Mouse (Mus musculus) embryonic facial prominence, embryonic 14.5 days (tissue): Measurements from ENCODE around the gene Smad6. TPM values are rescaled to one million over a fixed set of nuclear protein-coding genes. Genes with fewer than 3 reads are reported as not detected.

ENCODE experiments used
- ATAC-seq: fragments of 200-750 bp; cut with Nextera tagmentation; 2 replicates; pipeline ENCODE4 v1.8.0; 2017; ENCODE audit warnings: low read depth, moderate number of reproducible peaks, moderate TSS enrichment
- DNase-seq: peaks from one replicate; pipeline ENCODE4 v3.0.0-alpha.2; 2015; ENCODE audit warnings: low spot score
- H3K27ac ChIP-seq: fragments of 300-500 bp; sonication (generic); replicated peaks from 2 replicates; pipeline ENCODE4 v1.5.1; 2014; ENCODE audit warnings: low read depth, mild to moderate bottlenecking, low read length, moderate library complexity
- H3K27me3 ChIP-seq: fragments of 300-500 bp; sonication (generic); replicated peaks from 2 replicates; pipeline ENCODE4 v1.6.1; 2014; ENCODE audit warnings: low read length; ENCODE audit not compliant: control insufficient read depth, insufficient read depth
- H3K36me3 ChIP-seq: fragments of 300-500 bp; sonication (generic); 2 replicates; pipeline ENCODE4 v1.6.1; 2014; ENCODE audit warnings: low read length, mixed read lengths; ENCODE audit not compliant: control insufficient read depth, insufficient read depth
- H3K4me1 ChIP-seq: fragments of 300-500 bp; sonication (generic); 2 replicates; pipeline ENCODE4 v1.6.1; 2014; ENCODE audit warnings: antibody characterized with exemption, low read length; ENCODE audit not compliant: control insufficient read depth, insufficient read depth
- H3K4me2 ChIP-seq: fragments of 300-500 bp; sonication (generic); 2 replicates; pipeline ENCODE4 v1.6.1; 2014; ENCODE audit warnings: low read depth, mild to moderate bottlenecking, low read length, moderate library complexity, mixed read lengths
- H3K4me3 ChIP-seq: fragments of 300-500 bp; sonication (generic); 2 replicates; pipeline ENCODE4 v1.5.1; 2014; ENCODE audit warnings: low read depth, mild to moderate bottlenecking, low read length
- H3K9ac ChIP-seq: fragments of 300-500 bp; sonication (generic); 2 replicates; pipeline ENCODE4 v1.6.1; 2014; ENCODE audit warnings: low read depth, mild to moderate bottlenecking, low read length, moderate library complexity, mixed read lengths
- H3K9me3 ChIP-seq: fragments of 300-500 bp; sonication (generic); 2 replicates; pipeline ENCODE4 v1.6.1; 2016; ENCODE audit warnings: low read length; ENCODE audit not compliant: control insufficient read depth
- WGBS: fragments of 180-500 bp; shearing (Covaris S2); extraction: QIAGEN DNeasy Blood & Tissue Kit; methylation state at CpG from one replicate; pipeline ENCODE4 v1.1.7; 2014; 5-methylcytosine and 5-hydroxymethylcytosine counted together
- polyA plus RNA-seq: library from polyadenylated mRNA; unstranded; fragments of >200 nt; fragmentation: Nextera tagmentation; extraction: Ambion mirVana; gene quantifications from 2 replicates; pipeline ENCODE4 v1.2.1, GENCODE M21; 2014

Gene Smad6
- polyA plus RNA-seq, 1 experiment from 2014 or later: 8.8 TPM

DNA sequence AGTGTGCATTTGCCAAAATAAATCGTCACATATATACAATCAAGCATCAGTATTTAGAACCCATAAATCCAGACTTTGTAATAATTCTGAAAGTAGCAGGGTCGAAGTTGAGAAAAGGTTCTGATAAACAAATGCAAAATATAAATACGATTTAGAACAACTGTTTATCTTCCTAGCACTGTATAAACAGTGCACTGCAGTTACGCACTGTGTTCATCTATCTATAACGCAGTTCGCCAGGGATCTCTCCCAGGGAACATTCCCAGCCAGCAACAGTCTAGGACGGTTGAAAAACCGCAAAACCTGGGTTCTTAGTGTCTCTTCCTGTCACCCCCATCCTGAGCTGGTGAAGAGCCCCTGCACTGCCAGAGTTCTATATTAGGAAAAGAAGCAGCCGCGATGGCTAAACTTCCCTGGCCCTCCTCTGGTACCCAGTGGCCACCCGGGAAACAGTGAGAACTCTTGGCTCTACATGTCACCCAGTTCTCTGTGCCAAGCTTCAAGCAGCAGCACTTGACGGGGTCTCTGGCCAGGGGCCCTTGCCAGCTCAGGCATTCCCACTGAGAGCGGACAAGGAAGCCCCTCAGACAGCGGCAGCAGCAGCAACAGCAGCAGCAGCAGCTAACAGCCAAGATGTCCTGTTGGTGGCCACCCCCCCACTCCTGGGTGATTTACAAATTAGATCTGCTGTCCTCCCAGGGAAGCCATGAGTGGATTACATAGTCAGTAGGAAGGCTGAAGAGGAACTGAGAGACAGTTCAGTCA is 54.3 kb downstream of the Smad6 start:
- Histone ChIP-seq H3K27me3 (no peaks in the 10 kb centered on the region), H3K27ac (peak overlapping the region; percentile 59), H3K9me3 (no peaks in the 10 kb centered on the region), H3K4me3 (no peak overlapping the region), H3K4me2 (no peak overlapping the region), H3K4me1 (peaks cover 78% of the 10 kb centered on the region), H3K9ac (no peak overlapping the region), H3K36me3 (0 out of 2 replicates have a peak, but pooled peaks cover 3% of the 10 kb centered on the region)
- no peak for DNase-seq
- ATAC-seq: no peak
- 65% methylated on average over 14 of the region's 14 CpGs for WGBS

GRCm38 (mm10) chr9:63965579-63965981 is 56.3 kb downstream of the Smad6 start:
- Histone ChIP-seq H3K9me3 (no peaks in the 10 kb centered on the region), H3K4me3 (no peak overlapping the region), H3K27ac (peak overlapping the region; percentile 13; the same call in 1 of the 2 replicates), H3K4me2 (no peak overlapping the region), H3K9ac (no peak overlapping the region), H3K27me3 (no peaks in the 10 kb centered on the region), H3K36me3 (no peaks in the 10 kb centered on the region), H3K4me1 (peaks cover 81% of the 10 kb centered on the region)
- ATAC-seq (no peak), DNase-seq (peak; percentile 75)
- 17% methylated on average over 3 of the region's 4 CpGs for WGBS

GRCm38 (mm10) chr9:63961881-63962280 is 60.0 kb downstream of the Smad6 start:
- no peak for DNase-seq
- no peaks in the 10 kb centered on the region for H3K27me3 ChIP-seq
- H3K4me3 ChIP-seq: no peak overlapping the region
- H3K9me3 ChIP-seq: no peaks in the 10 kb centered on the region
- WGBS: 68% methylated on average over 6 of the region's 6 CpGs
- H3K27ac ChIP-seq: no peak overlapping the region; the same call in 1 of the 2 replicates
- peaks cover 79% of the 10 kb centered on the region for H3K4me1 ChIP-seq
- no peak for ATAC-seq
- H3K4me2 ChIP-seq: no peak overlapping the region
- H3K9ac ChIP-seq: no peak overlapping the region
- no peaks in the 10 kb centered on the region for H3K36me3 ChIP-seq

GRCm38 (mm10) chr9:63960829-63961185 is 61.1 kb downstream of the Smad6 start:
- H3K9me3 ChIP-seq: no peaks in the 10 kb centered on the region
- no peaks in the 10 kb centered on the region for H3K36me3 ChIP-seq
- peak overlapping the region; percentile 46 for H3K4me2 ChIP-seq
- H3K27ac ChIP-seq: peak overlapping the region; percentile 90
- ATAC-seq (no peak), DNase-seq (no peak)
- peaks cover 78% of the 10 kb centered on the region for H3K4me1 ChIP-seq
- H3K27me3 ChIP-seq: no peaks in the 10 kb centered on the region
- H3K4me3 ChIP-seq: no peak overlapping the region
- H3K9ac ChIP-seq: peak overlapping the region; percentile 54
- 14% methylated on average over 4 of the region's 4 CpGs for WGBS

GRCm38 (mm10) chr9:63959933-63960828 is 61.7 kb downstream of the Smad6 start:
- Histone ChIP-seq H3K9me3 (no peaks in the 10 kb centered on the region), H3K4me3 (0 out of 2 replicates have a peak overlapping the region, but pooled peaks have one; percentile 2), H3K4me1 (peaks cover 72% of the 10 kb centered on the region), H3K4me2 (peak overlapping the region; percentile 46), H3K9ac (peak overlapping the region; percentile 54), H3K27me3 (no peaks in the 10 kb centered on the region), H3K27ac (peak overlapping the region; percentile 90), H3K36me3 (no peaks in the 10 kb centered on the region)
- peak; percentile 77 for DNase-seq
- ATAC-seq: peak; percentile 24
- WGBS: 5% methylated on average over 20 of the region's 21 CpGs

DNA sequence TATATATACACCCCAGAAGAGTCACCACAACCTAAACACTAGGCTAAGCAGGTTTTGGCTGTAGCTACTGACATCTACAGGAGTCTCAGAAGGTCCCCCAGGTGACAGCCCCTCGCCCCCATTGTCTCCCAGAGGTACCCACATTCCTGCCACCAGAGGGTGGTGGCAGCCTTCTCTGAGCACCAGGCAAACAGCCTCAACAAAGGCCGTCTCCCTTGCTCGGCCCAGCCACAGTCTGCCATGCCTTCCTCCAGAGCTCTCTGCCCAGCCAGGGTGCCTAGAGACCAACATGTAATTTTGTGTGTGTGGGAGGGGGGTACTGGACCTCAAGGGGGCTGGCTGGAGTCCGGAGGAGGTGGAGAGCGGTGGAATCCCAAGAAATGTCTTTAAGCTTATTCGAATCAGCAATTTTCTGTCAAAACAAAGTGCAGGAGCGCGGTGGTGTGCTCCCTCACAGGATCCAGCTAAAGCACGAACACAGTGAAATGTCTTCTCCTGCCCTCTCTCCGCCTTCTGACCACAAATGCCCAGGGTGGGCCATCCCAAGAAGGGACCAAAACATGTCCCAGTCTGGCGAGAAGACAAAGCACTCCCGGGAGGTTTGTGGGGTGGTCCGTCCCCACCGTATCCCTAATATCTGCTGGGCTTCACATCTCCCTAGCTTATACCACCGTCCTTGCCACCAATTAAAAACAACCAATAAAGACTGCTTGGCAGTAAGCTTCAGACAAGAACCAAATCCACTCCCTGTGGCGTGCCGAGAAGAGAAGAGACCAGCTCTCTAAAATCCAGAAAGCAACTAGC is 62.5 kb downstream of the Smad6 start:
- Histone ChIP-seq H3K9me3 (no peaks in the 10 kb centered on the region), H3K27ac (peak overlapping the region; percentile 90), H3K27me3 (no peaks in the 10 kb centered on the region), H3K4me3 (no peak overlapping the region), H3K4me1 (peaks cover 68% of the 10 kb centered on the region), H3K36me3 (no peaks in the 10 kb centered on the region), H3K9ac (peak overlapping the region; percentile 46; the same call in 1 of the 2 replicates), H3K4me2 (peak overlapping the region; percentile 46)
- DNase-seq: peak; percentile 90
- WGBS: 17% methylated on average over 17 of the region's 17 CpGs
- peak; percentile 67 for ATAC-seq

DNA sequence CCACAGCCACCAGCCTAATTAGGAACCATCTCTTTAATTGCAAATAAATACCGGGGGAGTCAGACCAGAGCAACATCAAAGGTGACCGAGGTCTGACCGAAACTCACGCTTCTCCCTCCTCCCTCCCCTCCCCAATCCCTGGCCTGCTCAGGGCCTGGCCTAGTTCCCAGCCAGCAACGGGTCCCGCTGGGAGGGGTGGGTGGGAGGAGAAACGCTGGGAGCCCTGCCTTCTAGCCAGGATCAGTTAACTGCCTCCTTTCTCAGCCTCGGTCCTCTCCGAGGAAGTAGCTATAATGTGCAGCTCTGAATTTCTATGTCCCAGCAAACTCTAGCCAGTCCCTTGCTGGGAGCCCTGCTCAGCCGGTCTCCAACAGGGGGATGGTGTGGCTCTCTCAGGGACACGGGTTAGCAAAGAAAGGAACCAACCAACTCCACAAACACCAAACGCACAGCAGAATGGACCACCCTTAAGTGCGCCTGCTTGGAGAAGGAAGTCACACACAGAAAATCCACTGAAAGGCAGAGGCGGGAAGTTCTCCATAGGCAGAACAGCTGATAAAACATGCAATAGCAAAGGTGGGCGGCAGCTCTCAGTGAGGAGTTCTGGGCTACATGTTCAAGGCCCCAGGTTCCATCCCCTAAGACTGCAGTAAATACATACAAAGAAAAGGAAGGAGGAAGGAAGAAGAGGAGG is 63.4 kb downstream of the Smad6 start:
- DNase-seq (peak; percentile 90), ATAC-seq (peak; percentile 59)
- 11% methylated on average over 15 of the region's 15 CpGs for WGBS
- Histone ChIP-seq H3K4me3 (no peak overlapping the region), H3K27ac (peak overlapping the region; percentile 90), H3K9me3 (no peaks in the 10 kb centered on the region), H3K27me3 (no peaks in the 10 kb centered on the region), H3K4me2 (peak overlapping the region; percentile 46), H3K36me3 (0 out of 2 replicates have a peak, but pooled peaks cover 5% of the 10 kb centered on the region), H3K4me1 (peaks cover 60% of the 10 kb centered on the region), H3K9ac (peak overlapping the region; percentile 41)
